Mouse (Mus musculus): ENCODE measurements around the gene Hspa12a.

The Hspa12a gene

DNA sequence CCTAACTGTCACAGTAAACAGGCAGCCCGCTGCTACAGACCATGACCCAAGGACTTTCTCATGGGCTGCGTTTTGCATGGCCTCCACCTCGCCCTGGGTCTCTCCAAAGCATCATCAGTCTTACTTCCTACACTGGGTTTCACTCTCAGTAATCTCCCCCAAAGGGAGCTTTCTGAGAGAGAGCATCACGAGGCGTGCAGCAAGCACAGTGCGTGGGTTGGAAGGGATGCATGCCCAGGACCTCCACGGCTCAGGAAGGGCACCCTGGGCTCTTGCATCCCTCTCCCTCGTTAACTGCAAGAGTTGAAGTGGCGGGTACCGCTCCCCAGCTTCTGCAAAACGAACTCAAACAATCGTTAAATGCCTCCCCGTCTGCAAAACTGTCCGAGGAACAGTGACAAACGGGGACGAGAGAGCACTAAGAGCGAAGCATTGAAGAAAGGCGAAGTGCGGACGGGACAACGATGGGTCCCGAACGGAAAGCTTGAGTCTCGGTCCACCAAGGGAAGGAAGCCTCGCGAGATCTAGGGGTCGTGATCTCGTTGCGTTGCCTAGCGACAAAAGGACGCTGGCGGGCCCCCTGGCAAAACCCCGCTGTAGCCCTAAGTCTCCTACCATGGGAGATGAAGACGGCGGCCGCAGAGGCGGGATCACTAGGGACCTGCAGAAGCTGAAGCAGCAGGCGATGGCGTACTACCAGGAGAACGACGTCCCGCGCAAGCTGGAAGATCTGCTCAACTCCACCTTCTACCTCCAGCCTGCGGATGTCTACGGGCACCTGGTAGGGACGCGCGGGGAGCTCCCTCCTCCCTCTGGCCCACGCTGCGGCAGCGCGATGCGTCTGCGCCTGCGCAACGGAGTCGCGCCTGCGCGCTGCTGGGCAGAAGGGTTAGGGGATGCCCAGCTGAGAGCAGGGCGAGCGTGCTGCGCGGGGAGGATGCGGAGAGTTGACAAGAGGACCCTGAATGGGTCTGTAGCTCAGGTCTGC lies at the start of gene Hspa12a, which contains the start of gene Eno4:
Gene Hspa12a (minus strand): TSS at position 814 of the 988 bp plus-strand sequence.
Gene Eno4 (plus strand): TSS at position 585 of the 988 bp plus-strand sequence.
- DNase-seq = peak; percentile 95 to 97

DNA sequence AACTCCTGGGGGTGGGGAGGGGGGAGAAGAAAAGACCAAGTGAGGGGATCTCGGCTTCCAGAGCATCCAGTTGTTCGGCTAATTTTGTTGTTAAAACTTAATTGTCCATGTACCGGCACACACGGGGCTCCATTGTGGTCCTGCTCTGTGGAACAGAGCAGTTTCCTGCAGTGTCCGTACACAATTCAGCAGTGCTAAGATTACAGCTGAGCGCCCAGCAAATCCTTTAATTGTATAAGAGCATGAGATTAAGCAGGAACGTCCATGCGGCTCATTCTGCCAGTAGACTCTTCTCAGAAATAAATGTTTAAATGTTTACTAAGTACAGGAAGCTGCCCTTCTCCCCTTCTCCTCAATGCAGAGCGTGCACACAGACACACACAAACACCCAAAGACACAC lies 38.1 kb upstream of the Hspa12a start:
- no peak for DNase-seq

DNA sequence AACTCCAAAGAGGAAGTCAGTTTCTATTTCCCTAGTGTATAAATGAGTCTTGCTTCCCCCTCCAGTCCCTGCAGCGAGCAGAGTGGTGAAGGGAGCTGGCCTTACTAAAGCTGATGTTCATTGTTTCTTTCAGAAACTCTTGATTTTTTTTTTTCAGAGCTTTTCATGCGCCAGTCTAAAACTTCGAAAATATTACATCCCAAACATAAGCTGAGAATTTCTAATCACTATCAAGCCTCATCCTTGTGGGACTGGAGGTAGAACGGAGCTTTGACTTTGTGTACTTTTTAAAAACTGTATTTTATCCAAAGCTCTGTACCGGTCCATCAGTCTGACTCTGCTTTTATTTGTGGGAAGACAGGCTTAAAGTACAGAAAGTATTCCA lies 36.6 kb upstream of the Hspa12a start:
- DNase-seq = no peak

DNA sequence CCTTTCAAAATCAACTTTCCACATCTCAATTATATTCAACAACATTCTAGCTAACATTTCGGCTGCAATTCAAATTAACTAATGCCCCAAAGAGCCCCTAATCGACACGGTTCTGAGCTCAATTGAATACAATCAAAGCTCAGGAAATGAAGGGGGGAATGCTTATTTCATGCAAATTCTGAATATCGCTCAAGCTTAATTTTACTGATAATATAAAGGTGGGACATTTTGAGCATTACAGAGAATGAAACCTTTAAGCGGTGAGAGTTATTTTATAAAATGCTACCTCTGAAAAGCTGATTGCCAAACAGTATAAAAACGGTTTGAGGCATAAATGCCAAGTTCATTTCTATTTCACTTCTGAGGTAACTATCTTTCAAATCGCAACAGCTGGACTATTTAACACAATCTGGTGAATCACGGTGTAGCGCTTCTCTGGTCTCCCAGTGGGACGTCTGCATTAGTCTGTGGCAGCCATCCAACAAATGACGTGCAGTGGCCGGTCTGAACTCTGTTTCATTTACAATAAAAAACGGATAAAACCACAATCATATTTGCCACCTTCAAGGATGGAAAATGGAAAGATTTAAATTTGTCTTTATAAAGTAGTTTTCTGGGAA lies 36.1 kb upstream of the Hspa12a start:
- peak in 1 of 2 experiments; percentile 23 for DNase-seq

DNA sequence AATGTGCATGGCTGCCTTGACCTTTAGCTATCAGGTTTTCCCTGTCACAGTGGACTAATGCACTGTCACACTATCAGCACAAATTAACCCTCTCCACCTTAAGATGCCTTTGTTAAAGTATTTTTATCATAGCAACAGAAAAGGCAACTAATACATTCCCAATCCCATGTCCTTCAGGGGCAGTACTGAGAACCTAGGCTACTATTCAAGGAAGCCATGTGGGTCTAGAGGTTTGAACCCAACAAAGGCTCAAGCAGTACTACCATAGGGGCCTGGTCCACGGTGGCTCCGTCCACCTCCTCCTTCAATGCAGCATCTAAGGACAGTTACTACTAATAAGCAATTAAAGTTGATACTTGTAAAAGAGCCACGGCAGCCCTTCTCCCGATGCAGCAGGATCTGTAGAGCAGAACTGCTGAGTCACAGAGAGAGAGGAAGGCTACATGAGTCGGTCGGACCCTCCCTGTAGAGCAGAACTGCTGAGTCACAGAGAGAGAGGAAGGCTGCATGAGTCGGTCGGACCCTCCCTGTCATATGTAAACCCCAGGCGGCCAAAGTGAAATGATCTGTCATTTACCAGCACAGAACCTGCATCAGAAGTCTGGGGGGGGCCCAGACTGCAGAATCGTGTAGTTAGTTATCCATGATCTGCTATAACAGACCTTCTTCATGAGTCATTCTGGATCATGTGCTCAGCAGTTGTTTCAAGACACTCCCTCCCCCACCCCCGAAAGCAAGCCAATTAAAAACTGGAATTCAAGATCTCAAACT lies 35.1 kb upstream of the Hspa12a start:
- DNase-seq = no peak

DNA sequence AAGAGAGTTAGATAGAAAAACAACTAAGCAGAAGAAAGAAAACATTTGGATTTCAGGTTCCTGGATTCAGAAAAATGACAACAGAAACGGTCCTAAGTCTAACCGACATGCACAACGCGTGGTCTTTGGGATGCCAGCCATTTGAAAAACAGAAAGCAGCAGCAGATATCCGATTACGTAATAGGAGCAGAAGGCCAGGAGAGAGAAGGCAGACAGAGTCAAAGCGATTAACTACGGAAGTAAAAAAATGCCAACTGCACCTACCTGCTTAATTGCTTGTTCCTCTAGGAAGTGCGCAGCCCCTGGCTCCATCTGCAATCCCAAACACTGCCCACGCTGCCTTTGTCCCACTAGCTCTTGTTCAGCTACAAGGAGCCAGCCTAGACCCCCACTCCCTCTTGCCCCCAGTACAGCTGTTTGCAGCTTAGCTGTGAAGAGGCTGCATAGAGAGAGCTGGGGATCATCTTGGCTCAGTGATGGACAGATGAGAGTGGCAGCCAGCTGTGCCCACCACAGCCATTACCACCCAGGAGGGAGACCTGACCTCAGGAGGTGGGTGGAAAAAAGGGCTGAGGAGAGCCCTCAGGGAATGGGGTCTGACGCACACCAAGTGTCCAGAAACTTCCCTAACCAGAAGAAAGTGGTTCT lies 31.9 kb upstream of the Hspa12a start:
- DNase-seq = no peak

DNA sequence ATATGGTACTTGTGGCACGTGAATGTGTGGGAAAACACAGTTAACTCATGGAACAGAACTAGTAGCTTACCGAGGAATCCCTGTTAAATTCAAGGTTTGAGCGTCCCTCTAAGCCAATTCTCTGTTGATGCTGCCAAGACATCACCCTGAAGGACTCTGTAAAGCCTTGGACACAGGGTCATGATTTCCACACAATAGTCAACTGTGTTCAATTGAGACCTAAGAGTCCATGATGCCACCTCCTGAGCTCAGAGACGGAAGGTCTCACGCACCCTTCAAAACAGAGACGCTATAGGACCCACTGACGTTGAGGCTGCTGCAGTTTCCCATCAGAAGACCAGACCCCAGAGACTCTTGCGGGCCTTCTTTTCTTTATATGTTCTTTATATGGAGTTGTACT lies 30.7 kb upstream of the Hspa12a start:
- no peak for DNase-seq

DNA sequence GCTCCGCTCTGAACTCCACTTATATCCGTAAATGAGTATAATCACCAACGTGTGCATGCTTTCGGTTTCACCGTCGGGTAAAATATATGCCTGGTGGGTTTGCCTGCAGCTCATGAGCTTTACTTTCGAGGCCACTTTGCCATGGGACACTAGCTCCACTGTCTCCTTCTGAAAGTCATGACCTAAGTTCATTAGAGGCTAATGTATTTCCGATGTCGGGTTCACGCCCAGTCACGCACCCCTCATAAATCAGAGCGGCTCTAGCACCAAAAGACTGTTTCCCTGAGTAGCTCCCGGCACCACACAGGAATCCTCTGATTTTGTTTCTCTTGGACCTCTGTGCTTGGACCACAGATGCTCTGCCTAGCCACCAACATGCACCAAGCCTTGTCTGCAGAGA lies 27.4 kb upstream of the Hspa12a start:
- DNase-seq = no peak

DNA sequence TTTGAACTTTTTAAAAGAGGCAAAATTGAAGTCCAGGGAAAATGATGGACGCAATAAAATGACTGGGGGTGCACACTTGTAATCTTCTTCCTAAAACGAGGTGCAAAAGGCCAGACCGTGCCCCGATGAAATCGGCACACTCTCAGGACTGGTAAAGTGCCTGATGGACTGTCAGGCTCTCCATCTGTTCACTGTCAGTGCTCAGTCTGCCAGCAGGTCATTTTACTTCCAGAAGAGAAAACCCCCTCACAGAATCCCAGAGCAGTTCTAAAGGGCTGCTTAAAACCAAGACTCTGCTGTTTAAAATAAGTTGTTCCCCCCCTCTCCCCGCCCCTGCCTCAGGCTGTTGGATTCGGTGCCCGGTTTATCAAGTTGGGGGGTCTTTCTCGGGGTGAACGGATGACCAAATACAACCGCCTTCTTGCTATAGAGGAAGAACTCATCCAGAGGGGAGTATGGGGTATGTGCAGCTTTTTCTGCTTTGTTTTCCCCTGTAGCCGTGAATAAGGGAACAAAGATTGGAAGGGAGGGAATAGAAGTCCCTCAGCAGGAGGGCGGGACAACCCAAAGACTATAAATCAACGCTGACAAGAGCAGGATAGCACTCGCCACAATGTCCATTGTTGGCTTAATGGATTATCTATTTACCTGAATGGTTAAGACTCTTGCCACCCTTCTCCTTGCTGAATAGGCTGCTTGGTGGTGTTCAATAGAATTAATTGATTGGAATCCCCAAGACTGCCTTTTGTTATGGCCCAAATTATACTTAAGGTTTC lies 25.5 kb upstream of the Hspa12a start:
- no peak for DNase-seq

DNA sequence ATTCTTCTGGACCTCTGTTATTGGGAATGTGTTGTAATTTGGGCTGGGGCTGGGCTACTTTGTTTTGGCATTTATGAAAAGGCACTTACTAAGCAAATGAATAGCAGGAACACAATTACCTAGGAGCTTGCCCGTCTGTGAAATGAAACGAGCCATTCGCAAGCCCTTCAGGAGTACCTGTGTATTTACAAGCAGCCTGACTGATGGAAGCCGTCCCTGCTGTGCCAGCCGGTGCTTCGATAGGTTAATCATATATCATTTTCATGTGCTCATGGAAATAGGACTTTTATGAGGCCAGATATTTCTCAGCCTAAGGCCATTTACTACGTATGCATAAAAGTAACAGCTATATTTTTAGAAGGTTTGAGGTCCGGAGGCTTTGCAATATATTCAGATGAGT lies 19.6 kb upstream of the Hspa12a start:
- DNase-seq = no peak

DNA sequence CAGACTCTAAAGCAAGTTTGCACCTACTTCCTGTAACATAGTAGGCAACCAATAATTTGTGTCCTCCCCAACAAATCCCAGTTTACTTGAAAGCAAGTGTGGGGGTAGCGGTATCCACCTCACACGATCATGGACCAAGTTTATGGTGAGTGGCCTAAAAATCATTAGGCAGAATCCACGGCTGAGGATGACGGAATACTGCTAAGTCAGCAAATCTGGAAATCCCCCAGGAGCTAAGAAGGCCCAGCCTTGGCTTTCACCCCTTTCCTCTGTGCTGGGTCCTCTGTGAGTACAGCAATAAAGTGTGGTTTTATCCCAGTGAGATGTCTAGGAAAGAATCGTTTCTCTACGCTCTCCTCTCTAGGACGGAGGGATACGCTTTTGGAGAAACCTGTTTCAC lies 11.3 kb upstream of the Hspa12a start:
- no peak for DNase-seq

DNA sequence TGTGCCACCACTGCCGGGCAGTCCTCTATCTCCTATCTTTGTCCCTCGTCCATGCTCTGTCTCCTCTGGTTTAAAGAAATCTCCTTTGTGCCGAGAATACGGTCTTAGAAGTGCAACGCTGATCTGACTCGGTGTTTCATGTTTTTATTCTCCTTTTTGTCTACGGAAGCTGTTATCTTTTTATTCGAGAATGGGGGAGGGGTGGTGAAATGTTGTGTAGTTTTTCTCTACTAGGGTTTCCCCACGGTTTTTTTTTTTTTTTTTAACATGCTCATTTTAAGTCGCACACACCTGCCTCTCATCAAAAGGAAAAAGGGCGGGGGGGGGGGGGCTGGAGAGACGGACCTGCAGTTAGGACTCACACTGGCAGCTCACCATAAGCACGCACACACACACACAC lies 8.8 kb upstream of the Hspa12a start:
- DNase-seq = no peak

DNA sequence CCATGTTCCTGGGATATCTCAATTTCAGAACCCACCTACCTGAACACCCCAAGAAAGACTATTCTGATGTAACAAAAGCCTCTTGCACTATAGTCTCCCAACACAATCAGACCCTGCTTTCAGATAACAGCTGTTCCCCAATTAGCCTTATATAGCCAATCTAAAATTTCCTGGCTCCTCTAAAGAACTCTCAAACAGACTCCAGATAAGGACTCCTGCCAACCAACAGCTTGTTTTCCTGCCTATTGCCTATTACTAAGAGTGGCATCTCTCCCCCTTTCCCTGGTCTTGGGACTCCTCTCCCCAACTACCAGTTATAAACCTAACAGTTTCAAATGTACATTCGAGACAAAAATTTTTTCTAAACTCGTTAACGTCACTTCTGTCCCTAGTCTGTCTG lies 8.1 kb upstream of the Hspa12a start:
- DNase-seq = no peak

DNA sequence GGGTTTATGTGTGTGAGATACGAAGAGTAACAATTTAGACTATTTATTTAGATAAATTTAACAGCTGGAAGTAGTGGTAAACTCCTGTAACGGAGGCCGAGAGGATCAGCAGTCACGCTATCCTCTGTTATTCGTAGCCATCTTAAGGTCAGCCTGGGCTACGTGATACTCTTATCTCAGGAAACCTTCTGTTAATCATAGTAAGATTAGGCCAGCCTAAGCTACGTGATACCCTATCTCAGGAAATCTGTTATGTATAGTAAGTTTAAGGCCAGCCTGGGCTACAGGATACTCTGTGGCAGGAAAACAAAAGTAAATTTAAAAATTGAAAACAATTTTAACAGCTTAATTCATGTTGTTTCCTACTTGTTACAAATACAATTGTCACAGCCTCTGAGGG lies 2.5 kb upstream of the Hspa12a start:
- DNase-seq = no peak

DNA sequence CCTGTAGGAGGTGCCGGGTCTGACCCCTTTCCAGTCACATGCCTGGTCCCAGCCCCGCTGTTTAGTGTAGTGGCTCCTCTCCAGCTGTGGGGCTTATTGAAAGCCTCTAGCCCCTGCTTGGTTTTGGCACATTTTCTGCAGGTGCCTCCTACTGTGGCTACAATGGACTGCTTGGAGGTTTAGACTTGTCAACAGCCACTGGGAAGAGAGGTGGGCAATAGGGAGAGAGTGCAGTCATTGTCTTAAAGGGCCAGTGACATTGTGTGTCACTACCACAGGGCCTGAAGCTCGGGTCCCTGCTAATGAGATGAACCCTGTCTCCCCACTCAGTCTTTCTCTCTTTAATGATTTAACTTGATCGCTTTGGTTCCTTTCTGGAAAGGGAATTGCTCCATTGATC lies 10.4 kb downstream of the Hspa12a start:
- DNase-seq = no peak

DNA sequence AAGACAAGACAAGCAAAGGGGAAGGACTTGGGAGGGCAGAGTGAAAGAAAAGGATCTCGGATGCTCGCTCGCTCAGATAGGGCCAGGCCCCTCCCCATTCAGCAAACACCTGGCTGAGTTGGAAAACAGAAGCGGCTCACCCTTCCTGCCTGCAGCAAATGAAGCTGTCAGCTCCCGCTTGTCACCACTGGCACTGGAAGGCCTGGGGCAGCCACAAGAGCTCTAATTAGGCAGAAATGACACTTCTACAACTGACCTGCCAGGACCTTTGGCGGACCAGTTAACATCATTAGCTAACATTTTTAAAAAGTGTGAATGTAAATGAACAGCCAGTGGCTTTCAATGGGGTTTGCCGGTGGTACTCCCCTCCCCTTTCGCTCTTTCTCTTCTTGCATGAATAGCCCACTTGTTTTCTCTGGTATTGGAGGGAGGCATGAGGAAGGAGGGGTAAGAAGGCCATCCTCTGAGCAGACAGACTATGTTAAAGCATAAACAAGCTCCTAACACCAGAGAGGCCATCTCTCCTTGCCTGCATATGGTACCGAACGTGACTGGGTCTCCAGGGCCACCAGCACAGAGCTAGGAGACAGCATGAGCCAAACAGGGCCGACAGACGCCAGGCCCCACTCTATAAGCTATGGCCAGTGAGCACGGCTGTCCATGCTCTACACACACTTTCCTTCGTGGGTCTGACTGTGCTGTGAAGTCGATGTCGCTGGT lies 12.2 kb downstream of the Hspa12a start:
- no peak for DNase-seq

DNA sequence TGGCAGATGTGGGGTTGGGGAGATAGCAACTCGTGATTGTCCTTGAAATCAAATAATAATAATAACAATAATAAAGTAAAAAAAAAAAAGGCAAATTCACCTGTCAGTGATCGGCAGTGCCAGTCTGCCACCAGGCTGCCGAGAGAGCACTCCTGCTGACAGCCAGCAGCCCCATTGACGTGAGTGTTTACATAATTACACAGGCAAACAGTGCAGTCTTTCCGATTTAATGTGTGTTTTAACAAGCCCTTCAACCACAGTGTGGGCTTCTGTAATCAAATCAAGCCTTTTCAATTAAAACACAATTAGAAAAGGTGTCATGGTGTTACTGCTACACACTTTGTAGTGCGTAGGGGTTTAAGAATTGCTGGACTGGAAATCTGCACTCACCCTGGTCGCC lies 24.3 kb downstream of the Hspa12a start:
- no peak for DNase-seq

DNA sequence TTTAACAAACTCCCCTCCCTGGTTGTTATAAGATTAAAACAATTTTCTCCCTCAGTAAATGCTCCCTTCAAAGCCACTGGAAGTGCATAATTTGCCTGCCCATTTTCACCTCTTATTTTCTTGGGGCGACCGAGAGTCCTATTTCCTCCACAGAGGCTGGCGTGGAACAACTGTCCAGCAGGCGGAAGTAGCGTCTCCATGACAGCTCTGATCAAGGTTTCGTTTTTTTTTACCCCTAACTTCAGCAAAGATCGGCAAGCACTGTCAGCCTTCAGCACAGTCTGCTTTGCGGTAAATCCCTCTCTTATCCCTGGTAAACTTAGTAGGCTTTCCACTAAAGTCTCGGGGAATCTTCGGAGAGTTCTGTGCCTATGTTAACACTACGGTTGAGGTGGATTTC lies 24.9 kb downstream of the Hspa12a start:
- no peak for DNase-seq

DNA sequence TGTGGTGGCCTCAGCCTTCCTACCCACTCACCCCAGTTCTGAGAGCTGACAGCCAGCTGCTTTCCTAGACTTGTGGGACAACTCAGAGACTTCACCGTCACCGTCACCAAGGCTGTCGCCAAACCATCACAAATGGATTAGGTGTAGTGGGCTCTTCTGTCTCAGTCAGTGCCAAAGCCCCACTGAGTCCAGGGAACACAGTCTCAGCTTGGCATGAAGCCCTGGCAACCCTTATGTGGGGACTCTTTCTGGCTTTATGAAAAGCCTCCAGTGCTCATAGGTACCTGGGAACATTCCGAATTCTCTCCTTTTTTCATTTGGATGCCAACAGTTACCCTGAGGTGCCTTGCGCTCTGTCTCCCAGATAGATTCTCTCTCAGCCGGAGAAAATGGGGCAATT lies 30.2 kb downstream of the Hspa12a start:
- DNase-seq = no peak

DNA sequence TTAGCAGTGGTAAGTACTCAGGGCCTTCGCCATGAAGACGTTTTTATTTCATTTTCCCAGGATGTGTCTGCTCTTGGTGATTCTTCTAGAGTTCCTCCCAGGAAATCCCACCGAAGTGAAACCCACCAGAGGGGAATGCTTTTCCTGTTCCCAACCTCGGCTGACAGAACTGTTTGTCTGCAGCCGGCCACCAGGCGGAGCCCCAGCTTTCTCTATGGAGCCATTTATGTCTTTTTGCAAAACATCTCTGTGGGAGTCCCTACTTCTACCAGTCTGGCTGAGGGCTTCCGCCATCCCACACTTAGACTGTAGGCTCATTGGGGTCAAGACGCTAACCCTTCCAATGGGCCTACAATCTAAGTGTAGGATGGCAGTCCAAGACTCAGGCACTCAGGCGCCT lies 32.1 kb downstream of the Hspa12a start:
- peak; percentile 68 to 79 for DNase-seq

DNA sequence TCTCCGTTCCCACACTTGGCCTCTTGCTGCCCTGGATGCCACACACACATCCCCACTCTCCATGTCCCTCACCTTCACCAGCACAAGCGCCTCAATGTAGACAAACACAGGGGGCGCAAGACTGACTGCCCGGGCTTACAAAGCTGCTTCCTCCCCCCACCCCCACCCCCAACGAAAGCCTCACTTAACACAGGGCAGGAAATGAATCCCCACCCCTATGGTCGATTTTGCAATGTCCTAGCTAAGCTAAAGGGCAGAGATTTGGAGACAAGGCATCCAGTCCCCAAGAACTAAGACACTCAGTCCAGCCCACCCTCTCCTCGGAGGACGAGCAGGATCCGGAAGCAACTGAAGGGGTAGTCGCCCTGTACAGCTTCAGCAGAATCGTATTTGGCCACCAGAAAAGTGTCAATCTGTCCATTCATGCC lies 32.5 kb downstream of the Hspa12a start:
- no peak for DNase-seq

Data from kidney, postnatal 25 days (tissue).